Mouse (Mus musculus) megakaryocyte, adult 5-6 weeks (primary cell): ENCODE data around the gene Sap30bp. TPM values are rescaled to one million over a fixed set of nuclear protein-coding genes. Genes with fewer than 3 reads are reported as not detected.

Source experiments
- ATAC-seq: 2 replicates; pipeline ENCODE4 v1.8.0; 2016; ENCODE audit warnings: mild to moderate bottlenecking, inconsistent platforms; ENCODE audit not compliant: poor library complexity, severe bottlenecking
- total RNA-seq, 2 experiments: library from RNA; stranded (forward) in 1 of 2; stranded (reverse) in 1 of 2; fragments of 153-499, 151-499 nt in 1 of 2; fragments of 221-1000, 200-1000 nt in 1 of 2; gene quantifications; 2 replicates each; pipeline versions ENCODE4 v1.2.3 to v1.2.4; 2015 to 2017

Gene Sap30bp
- total RNA-seq, 2 experiments from 2014 or later: 22.6 to 190 TPM

DNA sequence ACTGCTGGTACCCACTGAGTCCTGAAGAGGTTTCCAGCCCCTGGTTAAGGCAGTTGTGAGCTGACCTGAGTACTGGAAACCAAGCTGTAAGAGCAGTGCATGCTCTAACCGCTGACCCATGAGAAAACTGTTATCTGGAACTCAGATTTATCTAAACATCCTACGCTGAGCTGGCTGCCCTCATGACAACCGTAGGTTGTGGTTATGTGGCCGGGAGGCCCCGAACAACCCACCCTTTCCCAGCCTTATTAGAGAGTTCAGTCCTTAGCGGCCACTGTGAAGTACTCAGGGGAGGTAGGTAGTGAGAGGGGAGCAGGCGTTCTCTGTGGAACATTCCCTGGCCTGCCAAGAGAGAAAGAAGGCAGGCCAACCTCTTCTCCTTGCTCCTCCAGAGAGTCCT lies 65.9 kb downstream of the Sap30bp start:
- ATAC-seq: no peak

DNA sequence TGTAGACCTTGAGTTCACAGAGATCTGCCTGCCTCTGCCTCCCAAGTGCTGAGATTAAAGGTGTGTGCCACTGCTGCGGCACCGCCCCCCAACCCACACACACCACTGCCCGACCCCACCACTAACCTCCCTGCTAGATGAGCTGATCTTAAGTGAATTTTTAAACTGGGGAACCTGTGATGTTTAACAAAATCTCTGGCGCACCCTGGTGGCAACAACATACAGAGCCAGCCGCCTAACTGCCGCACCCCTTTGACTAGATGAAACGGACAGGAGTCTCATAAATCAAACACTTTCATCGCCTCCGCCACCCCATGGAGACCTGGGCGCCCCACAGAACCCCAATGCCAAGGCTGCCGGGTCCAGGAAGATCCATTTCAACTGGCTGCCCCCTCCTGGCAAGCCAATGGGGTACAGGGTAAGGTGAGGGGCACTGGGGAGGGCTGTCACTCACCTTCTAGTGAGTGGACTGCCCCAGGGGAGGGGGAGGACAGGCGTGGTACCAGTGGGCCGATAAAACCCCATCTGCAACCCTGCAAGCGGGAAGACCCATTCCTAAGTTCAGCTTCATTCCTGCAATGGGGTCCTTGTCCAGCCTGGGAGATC lies 66.6 kb downstream of the Sap30bp start:
- peak; percentile 82 for ATAC-seq

DNA sequence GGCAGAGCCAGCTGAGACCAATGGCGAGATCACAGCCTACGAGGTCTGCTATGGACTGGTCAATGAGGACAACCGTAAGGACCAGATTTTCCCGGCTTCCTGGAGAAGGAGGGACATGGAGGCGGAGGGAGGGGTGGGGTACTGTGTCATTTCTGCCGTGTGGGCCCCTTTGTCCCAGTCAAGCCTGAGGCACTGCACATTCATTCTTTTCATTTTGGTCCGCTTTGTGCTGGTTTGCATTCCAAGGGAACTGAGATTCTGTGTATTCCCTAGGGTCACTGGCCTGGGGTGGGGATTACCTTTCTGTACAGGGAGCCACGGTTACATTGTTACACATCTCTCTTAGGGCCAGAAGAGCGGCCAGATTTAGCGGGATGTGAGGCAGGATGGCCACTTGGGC lies 67.5 kb downstream of the Sap30bp start:
- no peak for ATAC-seq

DNA sequence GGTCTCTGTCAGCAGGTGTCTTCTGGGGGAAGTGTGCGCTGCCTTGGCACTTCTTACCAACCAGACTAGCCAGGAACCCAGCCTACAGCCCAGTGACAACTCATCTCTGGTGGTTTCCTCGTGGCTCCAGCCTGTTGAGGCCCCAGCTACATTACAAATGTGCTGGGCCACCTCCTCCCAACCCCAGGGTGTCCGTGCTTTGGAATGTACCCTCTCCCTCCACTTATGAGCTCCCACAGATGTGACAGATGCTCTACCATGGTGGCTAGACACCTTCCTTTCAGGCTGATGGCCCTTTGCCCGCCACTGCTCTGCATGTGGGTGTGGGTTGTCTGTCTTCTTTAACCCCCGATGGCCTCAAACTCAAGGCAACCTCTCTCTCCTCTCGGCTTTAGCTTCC lies 68.6 kb downstream of the Sap30bp start:
- no peak for ATAC-seq

DNA sequence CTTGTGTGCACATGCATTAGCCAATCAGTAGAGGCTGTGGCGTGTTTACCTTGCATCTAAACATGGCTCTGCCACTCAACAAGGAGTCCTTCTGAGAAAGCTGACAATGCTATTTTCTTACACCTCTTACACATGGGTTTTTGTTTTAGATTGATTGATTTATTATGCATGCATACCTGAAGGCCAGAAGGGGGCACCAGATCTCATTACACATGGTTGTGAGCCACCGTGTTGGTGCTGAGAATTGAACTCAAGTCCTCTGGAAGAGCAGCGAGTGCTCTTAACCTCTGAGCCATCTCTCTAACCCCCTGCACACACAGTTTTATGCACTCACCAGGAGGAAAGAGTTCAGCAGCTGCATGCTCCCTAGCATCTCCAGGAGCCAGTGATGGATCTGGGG lies 69.8 kb downstream of the Sap30bp start:
- ATAC-seq: no peak

DNA sequence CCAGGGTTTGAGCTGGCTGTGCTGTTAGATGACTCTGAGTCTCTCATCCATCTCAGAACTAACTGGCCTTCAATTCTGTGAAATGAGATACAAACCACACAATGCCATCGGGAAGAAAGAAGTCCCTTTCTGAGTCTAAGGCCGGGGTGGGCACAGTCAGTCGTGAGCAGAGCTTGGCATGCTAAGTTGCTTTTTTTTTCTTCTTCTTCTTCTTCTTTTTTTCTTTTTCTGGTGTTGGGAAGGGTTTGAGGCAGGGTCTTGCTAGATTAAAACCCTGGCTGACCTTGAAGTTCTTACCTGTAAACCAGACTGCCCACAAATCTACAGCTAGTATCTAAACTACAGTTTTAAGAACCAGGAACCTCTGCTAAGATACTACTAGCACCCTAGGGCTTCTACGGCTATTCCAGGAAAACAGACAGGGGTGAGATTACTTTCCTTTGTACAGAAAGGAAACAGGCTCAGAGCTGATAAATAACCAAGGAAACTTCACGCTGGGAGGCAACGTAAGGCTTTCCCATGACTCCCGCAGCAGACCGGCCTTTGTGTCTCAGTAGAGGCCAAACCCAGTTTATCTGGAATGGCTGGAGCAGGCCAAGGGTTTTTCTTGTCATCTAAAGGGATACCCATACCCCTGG lies 71.2 kb downstream of the Sap30bp start:
- no peak for ATAC-seq

DNA sequence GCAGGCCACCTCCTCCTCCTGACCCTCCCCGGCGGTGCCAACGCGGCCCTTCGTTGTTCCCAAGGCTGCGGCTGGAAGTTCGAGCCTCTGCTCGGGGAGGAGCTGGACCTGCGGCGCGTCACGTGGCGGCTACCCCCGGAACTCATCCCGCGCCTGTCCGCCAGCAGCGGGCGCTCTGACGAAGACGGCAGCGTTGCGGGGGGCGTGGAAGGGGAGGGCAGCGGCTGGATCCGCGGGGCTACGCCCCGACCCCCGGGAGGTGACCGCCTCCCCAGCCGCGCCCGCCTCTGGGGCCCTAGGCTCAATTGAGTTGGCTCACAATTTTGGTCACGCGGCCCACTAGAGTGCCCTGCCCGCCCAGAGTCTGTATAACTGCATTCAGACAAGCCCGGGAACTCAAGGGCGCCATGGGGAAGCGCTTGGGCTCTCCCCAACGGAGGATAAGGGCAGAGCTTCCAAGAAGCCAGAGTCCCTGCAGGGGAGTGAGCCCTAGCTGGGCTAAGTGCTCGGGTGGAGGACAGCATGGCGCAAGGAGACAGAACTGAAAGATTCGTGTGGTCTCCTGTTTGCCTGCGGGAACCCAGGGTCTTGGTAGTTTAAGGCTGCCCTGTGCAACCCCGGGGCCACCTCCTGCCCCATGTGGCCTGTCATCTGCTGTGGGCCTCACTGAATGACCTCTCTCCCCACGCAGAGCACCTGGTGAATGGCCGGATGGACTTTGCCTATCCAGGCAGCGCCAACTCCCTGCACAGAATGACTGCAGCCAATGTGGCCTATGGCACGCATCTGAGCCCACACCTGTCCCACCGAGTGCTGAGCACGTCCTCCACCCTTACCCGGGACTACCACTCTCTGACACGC lies 72.0 kb downstream of the Sap30bp start:
- ATAC-seq: peak; percentile 88

DNA sequence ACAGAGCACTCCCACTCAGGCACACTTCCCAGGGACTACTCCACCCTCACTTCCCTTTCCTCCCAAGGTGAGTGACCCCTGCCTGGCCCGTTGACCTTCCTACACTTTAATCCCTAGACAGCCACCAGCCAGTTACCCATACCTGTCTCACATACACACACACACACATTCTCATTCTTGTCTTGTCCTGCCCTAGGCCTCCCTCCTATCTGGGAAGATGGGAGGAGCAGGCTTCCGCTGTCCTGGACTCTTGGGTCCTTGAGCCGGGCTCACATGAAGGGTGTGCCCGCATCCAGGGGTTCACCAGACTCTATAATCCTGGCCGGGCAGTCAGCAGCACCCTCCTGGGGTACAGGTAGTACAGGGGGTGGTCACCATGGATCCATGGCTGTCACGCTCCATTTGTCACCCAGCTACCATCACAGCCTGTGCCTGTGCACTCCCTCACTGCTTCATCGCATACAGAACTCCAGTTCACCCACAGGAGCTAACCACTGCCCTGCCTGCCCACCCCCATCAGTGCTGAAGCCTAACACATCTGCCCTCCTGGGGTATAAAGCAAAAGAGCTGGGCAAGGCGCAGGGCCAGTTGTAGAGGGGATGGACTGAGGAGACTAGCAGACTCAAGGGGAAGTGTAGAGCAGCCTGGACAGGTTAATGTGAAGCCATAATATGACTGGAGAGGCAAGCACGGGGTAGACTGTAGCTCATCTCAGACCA lies 72.8 kb downstream of the Sap30bp start:
- 0 out of 2 replicates have a peak, but pooled peaks have one; percentile 9 for ATAC-seq

DNA sequence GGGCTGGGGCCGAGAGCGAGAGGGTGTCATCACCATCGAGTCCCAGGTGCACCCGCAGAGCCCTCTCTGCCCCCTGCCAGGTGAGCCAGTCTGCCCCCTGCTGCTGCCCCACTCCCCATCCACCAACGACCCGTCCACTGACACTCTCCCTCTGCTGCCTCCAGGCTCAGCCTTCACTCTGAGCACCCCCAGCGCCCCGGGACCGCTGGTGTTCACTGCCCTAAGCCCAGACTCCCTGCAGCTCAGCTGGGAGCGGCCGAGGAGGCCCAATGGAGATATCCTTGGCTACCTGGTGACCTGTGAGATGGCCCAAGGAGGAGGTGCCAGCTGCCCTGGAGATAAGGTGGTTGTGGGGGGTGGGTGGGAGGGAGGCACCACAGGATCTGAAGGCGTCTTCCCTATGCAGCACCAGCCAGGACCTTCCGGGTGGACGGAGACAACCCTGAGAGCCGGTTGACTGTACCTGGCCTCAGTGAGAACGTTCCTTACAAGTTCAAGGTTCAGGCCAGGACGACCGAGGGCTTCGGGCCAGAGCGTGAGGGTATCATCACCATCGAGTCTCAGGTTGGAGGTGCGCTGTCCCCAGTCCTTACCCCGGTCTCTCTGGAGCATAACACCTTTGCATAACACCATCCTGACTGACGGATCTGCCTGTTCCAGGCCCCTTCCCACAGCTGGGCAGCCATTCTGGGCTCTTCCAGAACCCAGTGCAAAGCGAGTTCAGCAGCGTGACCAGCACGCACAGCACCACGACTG lies 74.2 kb downstream of the Sap30bp start:
- ATAC-seq: no peak

DNA sequence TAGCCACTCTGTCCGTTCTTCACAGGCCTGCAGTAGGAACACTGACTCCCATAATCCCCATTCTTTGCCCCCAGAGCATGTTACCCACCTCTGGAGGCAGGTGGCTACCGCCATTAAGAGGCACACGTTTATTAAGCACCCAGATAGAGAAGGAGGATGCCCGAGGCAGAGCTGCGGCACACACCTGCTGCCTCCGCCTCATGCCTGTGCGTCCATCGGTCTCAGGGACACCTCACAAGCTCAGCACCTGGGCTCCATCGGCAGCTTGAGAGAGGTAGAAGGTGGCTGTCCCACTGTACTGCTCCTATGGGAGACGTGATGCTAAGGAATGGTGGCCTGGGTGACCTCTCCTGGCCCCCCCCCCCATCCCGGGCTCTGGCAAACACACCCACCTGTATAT lies 75.3 kb downstream of the Sap30bp start:
- no peak for ATAC-seq

DNA sequence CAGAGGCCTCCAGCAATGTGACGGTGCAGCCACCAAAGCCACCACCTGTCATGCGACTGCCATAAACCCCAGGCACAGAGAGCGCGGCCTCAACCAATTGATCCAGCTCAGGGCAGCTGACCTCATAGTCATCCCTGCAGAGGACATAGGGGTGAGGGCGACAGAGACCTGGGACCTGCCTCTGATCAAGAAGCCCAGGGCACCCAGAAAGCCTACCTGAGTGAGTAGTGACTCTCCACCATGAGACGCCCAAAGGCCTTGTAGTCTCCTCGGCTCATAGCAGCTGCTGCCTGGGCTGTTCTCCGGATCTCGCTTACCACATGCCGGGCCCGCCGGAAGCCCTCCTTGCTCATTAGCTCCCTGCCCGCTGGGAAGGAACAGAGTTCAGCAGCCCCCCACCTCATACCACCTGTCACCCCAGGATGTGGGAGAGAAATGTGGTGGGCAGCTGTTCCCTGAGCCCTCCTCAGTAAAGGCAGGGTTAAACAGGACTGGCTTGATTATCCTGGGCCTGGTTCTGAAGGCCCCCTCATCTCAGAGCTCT lies 75.8 kb downstream of the Sap30bp start:
- ATAC-seq: no peak

DNA sequence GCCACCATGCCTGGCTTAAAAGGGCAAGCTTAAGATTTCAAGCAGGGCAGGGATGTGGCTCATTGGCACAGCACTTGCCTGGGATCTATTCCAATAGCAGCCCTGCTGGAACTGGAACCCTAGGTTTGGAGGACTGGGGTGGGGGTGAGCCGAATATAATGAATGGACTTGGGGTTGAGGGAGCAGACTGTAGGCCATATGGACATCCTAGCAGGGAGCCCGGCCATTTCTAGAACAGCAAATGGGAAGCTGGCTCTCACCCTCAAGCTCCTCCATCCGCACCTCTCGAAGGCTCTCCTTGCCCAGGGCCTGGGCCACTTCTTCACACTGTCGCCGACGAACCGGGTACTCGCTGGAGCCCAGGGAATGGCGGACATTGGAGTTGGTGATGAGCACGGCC lies 76.6 kb downstream of the Sap30bp start:
- no peak for ATAC-seq

DNA sequence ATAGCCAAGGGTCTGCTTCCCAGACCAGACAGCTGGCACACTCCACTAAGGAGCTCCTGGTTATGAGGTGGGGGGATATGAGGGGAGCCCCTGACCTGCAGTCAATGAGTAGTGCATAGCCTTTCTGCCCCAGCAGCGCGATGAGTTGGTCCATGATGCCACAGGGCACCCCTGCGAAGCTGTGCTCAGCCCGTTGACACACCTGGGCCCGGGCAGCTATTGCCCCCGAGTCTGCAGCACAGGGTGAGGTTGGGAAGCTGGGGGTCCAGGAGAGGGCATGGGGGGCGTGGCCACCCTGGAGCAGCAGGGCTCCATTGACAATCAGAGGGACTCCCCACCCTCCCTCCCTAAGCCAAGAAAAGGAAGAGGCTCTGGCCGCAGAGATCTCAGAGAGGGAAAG lies 77.1 kb downstream of the Sap30bp start:
- ATAC-seq: no peak

DNA sequence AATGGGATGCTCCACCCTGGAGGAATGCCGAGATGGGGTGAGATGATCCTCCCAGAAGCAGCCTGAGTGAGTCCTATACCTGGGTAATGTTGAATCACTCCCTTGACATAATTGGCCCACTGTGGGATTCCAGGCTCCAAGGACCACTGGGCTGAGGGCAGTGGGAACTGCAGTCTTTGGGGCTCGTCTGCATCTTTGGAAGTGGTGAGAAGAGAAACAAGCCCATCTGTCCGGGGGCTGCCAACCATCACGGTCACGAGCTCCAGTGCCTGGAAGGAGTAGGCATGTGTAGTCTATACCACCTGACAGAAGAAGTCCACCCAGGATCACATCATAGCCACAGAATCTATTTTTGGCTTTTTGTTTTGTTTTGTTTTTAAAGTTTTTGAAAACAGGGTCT lies 77.9 kb downstream of the Sap30bp start:
- ATAC-seq: no peak

DNA sequence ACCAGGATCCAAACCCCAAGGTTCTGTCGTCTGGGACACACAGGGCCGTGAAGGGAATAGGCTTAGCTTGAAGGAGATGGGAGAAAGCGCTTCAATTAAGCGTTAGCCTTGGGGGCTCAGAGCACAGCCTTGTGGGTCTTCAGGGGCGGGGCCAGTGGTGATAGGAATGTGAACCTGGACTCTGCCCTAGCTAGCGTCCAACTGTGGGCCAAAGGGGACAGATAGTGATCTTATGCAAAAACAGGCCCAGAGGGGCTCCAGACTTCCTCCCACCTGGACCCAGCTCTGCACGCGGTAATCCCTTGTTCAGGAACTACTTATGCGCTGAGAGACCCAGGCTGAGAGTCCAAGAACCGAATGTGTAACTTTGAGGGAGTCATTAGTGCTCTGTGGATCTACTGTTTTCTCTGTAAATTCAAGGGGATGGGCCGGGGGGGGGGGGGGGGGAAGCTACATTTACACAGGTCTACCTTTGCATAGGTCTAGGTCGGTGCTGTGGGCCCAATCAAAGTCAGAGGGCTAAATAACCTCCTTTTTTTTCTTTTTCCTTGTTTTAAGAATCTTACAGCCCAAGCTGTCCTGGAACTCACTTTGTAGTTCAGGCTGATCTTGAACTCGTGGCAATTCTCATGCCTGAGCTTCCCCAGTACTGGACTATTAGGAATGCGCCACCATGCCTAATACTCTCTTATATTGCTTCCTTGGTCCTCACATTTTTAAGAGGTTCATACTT lies 78.6 kb downstream of the Sap30bp start:
- ATAC-seq: no peak

DNA sequence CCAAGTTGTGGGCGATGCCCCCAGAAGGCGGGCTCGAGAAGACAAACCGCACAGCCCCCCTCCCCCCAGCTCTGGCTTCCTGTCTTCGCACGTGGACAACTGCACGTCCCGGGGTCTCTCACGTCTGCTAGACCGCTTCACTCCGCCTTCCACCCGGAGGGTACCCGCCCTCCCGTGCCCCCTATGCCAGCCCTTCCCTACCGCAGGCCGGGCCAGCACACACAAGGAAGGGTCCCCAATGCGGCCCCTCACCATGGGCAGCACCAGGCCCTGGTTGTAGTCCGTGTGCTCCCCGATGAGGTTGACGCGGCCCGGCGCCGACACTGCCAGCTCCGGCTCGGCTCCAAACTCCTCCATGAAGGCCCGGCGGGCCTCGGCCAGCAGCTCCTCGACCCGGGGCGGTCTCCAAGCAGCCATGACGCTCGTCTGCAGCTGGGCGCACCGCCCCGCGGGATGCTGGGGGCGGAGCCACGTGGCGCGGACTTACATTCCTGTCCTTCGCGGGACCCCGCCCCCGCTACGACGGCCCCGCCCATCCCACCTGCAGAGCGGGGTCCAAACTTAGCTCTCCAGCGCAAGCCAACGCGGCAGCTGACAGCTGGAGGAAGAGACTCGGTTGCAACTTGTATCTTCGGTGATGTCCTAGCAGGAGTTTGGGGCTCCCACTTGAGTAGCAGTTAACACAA lies 79.3 kb downstream of the Sap30bp start, which contains the start of gene Galk1:
Galk1 (minus strand) TSS at position 458 of the 686 bp plus-strand sequence.
- peak; percentile 94 for ATAC-seq

DNA sequence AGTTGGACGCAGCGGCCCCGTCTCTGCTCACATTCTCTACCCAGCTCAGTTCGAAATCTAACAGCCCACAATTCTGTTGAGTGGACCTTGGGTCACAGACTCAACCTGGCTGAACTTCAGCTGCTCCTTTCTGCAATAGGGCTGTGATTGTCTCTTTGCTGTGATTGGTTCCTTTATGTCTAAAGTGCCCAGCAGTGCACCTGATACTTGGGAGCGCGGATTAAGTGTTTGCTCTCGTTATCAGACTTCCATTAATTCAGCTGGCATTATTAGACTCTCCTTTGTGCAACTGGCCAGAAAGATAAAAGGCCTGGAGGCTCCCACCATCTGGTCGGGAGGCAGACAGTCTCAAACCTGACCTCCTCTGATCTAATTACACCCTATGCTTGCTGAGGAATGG lies 81.7 kb downstream of the Sap30bp start:
- no peak for ATAC-seq
